Mouse (Mus musculus) induced T-regulatory cell, adult 2 months (primary cell): ENCODE measurements at regions not wholly inside any gene's neighbourhood (a gene's known extent, or its start where the extent isn't known, plus 50 kb on each side); places are given as distances from the start of the nearest gene placed in this dataset.

Experiments used
- DNase-seq: peaks from one replicate; pipeline ENCODE4 v3.0.0-alpha.2; 2012; ENCODE audit warnings: low read depth

DNA sequence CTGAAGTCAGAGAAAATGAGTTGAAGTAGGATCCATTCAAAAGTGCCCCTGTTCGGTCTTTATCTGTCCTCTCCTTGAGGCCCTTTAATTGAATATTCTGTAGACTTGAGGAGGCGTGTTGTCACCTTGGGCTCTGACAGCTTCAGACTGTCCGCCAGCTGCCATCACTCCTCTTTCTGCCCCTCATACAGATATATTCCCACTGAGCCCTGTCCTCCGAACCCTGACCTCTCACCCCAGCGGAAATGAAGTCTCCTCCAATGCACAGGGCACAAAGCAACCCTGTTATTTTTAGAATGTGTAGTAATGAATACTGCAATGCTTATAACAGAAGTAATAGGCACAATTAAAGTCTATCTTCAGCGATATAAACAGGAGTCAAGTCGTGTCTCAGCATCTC lies 117.4 kb upstream of the Gm14444 start:
- no peak for DNase-seq

DNA sequence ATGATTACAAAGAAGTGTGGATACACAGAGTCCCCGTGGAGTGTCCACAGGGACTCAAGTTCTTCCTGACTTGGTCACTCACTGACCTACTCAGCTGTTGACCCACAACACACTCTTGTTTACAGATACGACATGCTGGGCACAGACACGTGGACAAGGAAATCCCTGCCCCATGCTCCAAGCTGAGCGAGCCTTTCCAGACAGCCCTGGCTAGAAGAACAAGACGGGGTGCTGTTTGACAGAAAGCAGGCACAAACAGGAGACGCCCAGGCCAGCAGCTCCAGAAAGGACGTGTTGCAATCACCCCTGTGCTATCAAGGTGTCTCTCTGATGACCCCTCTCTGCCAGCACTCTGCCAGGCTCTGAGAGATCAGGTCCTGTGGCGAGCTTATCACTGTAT lies 112.6 kb upstream of the Gm14444 start:
- DNase-seq, result no peak

GRCm38 (mm10) chr2:174899940-174900670 lies 109.9 kb upstream of the Gm14444 start:
- DNase-seq, result no peak

- DNase-seq, result peak; percentile 20
These were observed 109.4 kb upstream of the Gm14444 start for GRCm38 (mm10) chr2:174900671-174900991.

DNA sequence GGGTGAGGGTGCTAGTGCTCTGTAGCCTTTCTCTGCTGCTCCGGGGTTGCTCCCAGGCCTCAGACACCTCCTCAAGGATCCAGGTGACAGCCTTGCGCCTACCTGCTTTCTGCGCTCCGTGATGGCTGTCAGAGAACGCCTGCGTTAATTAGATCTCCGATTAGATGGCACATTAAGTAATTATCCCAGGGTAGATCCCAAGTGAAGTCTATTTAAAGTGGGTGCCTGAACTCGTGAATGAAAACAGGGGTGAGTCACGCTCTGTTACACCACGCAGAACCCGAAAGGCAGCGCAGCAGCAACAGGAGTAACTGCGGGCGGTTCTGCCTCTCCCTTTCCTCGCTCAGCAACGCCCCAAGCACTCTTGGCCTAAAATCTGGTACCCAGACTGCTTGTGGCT lies 108.2 kb upstream of the Gm14444 start:
- DNase-seq, result no peak

DNA sequence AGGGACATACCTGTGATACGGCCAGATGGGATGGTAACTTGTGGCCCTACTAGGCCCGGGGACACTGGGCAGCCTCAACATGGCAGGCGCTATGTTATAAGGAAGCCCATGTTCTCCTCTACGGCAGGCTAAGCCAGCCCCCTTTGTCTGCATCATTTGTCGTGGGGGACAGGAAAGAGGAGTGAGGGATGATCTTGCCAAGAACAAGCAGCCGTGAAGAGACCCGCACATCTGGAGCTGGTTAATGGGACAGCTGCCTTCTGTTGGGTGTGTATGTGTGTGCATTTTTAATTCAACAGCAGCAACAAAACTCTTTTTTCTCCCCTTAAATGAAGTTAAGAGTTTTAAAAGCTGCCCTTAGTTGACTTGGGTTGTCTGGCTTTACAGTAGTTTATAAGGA lies 106.4 kb upstream of the Gm14444 start:
- no peak for DNase-seq

DNA sequence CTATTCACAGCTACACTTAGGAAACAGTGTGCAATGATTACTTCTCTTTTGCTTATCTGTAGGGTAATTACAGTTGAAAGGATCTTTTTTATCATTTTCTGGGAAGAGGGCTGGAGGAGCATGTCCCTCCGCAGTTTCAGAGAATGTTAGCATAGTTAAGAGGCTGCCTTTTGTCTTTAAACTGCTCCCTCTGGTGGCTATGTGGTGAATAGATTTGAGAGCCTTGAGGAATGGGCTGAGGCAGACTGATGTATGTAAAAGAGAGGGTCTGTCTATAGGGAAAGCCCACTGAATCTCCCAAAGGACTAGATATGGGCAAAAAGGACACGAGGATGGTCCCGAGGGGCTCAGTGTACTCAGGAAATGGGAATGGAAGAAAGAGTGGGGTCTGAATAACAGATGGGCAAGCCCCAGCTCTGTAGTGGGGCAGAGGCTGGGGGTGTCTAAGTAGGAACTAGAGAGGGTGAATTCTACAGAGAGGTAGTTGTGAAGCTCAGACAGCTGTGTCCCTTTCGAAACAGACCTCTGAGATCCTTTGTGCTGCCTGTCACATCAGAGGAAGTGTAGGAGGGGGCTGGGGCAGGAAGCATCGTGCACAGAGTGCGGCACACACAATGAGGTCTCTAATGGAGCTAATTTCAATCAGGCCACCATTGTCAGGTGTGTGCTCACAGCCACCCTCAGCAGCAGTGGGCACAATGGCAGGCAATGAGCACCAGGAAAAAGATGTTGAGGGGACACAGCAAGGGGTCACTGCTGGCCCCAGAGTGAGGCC lies 104.0 kb upstream of the Gm14444 start:
- DNase-seq, result peak; percentile 59

GRCm38 (mm10) chr2:174917146-174917905 lies 92.7 kb upstream of the Gm14444 start:
- DNase-seq, result no peak

- DNase-seq, result no peak
These were observed 92.1 kb upstream of the Gm14444 start for GRCm38 (mm10) chr2:174917975-174918374.

- no peak for DNase-seq
These were observed 87.8 kb upstream of the Gm14444 start for GRCm38 (mm10) chr2:174922208-174922607.

DNA sequence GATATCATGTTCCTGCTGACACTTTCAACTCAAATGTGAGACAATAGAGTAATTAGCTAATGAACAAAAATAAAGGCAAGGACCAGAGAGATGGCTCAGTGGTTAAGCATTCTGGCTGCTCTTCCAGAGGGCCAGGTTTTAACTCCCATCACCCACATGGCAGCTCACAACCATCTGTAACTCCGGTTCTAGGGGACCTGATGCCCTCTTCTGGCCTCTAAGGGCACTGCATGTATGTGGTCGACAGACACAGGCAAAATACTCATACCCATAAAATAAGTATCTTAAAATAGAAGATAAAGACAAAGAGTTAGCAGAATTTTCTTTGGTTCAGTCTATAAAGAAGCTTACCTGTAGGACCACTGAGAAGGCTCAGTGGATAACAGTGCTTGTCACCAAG lies 80.3 kb upstream of the Gm14444 start:
- DNase-seq, result peak; percentile 24

DNA sequence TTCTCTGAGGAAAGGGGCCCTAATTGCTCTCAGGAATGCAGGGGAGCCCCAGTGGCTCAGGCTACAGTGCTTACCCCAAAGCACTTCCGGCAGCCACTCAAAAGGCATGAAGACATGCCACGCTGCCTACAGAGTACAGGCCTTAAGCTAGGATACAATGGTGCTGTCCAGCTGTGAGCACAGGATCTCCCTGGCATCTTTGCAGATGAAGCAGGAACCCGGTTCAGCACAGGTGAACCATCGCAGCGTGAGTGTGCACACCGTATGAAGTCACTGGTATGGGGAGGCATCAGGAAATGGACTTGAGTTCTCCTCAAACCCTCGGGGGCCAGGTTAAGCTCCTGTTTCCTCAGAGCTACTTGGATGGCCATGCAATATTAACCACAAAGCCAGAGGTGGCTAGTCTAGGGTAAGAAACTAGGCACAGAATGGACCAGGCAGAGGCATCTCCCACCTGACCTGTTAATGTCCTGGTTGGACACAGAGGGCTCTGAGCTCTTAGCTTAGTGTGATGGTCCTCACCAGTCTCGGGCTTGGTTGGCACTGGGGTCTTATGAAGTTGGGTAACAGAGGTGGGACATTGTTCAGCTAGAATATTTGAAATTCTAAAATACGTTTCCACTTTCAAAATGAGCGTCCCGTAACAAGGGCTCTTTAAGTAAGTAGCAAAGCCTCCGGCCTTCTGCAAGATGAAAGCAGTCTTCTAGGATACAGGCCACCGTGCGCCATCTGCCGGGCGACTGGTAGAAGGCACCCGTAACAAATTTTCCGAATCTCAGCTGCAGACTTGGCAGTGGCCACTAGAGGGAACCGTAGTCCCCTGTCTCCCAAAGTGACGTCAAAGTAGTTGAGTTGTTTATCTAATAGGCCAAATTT lies 77.7 kb upstream of the Gm14444 start:
- DNase-seq, result peak; percentile 87

GRCm38 (mm10) chr2:174933013-174933353 lies 77.1 kb upstream of the Gm14444 start:
- no peak for DNase-seq

- DNase-seq, result peak; percentile 46
These were observed 73.4 kb upstream of the Gm14444 start for GRCm38 (mm10) chr2:174936665-174937064.

GRCm38 (mm10) chr2:174937930-174938329 lies 72.1 kb upstream of the Gm14444 start:
- DNase-seq, result no peak

DNA sequence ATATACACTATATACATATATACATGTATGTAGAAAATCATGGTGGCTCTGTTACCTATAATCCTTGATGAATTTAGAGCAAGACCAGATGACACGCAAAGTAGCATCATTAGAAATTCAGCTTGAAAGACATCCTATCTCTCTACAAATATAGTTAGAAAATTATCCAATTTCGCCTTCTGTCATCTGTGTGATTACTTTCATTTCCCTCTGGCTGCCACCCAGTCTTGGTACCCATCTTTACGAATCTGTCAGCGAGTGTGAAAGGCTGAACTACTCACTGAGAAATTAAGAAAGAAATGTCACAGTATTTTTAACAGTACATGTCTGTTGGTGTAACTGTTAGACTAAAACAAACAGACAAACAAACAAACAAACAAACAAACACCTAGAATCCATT lies 67.8 kb upstream of the Gm14444 start:
- DNase-seq, result no peak

- no peak for DNase-seq
These were observed 61.9 kb upstream of the Gm14444 start for GRCm38 (mm10) chr2:174948106-174948505.
